Mouse (Mus musculus) neural tube, embryonic 11.5 days (tissue): ENCODE data around the gene Llph. TPM values are rescaled to one million over a fixed set of nuclear protein-coding genes. Genes with fewer than 3 reads are reported as not detected.

ENCODE experiments used
- ATAC-seq: fragments of 200-750 bp; cut with Nextera tagmentation; 2 replicates; pipeline ENCODE4 v1.8.0; 2017; ENCODE audit warnings: moderate number of reproducible peaks, mild to moderate bottlenecking, moderate TSS enrichment, moderate library complexity; ENCODE audit not compliant: insufficient read depth, low FRiP score, low TSS enrichment
- DNase-seq: peaks from one replicate; pipeline ENCODE4 v3.0.0-alpha.2; 2015; ENCODE audit warnings: low spot score
- H3K27ac ChIP-seq: fragments of 300-500 bp; sonication (generic); 2 replicates; pipeline ENCODE4 v1.5.1; 2014; ENCODE audit warnings: low read depth, mild to moderate bottlenecking, low read length
- H3K27me3 ChIP-seq: fragments of 300-500 bp; sonication (generic); 2 replicates; pipeline ENCODE4 v1.6.1; 2014; ENCODE audit warnings: mild to moderate bottlenecking, low read length, mixed read lengths; ENCODE audit not compliant: control insufficient read depth, insufficient read depth
- H3K36me3 ChIP-seq: fragments of 300-500 bp; sonication (generic); 2 replicates; pipeline ENCODE4 v1.6.1; 2014; ENCODE audit warnings: mild to moderate bottlenecking, low read length, moderate library complexity, mixed read lengths; ENCODE audit not compliant: control insufficient read depth, insufficient read depth
- H3K4me1 ChIP-seq: fragments of 300-500 bp; sonication (generic); 2 replicates; pipeline ENCODE4 v1.6.1; 2014; ENCODE audit warnings: low read length, mixed read lengths; ENCODE audit not compliant: control insufficient read depth, insufficient read depth
- H3K4me2 ChIP-seq: fragments of 300-500 bp; sonication (generic); 2 replicates; pipeline ENCODE4 v1.6.1; 2014; ENCODE audit warnings: low read depth, mild to moderate bottlenecking, moderate library complexity
- H3K4me3 ChIP-seq: fragments of 300-500 bp; sonication (generic); 2 replicates; pipeline ENCODE4 v1.5.1; 2014; ENCODE audit warnings: low read depth, low read length
- H3K9ac ChIP-seq: fragments of 300-500 bp; sonication (generic); 2 replicates; pipeline ENCODE4 v1.6.1; 2014; ENCODE audit warnings: mild to moderate bottlenecking, low read length
- H3K9me3 ChIP-seq: fragments of 300-500 bp; sonication (generic); 2 replicates; pipeline ENCODE4 v1.6.1; 2016; ENCODE audit warnings: low read length; ENCODE audit not compliant: control insufficient read depth
- WGBS: fragments of 180-500 bp; shearing (Covaris S2); extraction: QIAGEN DNeasy Blood & Tissue Kit; methylation state at CpG from one replicate; pipeline ENCODE4 v1.1.7; 2014; 5-methylcytosine and 5-hydroxymethylcytosine counted together
- polyA plus RNA-seq: library from polyadenylated mRNA; unstranded; fragments of >200 nt; fragmentation: Nextera tagmentation; extraction: Ambion mirVana; gene quantifications from 2 replicates; pipeline ENCODE4 v1.2.1, GENCODE M21; 2014

Llph gene
- polyA plus RNA-seq, 1 experiment from 2014 or later = 61.1 TPM

DNA sequence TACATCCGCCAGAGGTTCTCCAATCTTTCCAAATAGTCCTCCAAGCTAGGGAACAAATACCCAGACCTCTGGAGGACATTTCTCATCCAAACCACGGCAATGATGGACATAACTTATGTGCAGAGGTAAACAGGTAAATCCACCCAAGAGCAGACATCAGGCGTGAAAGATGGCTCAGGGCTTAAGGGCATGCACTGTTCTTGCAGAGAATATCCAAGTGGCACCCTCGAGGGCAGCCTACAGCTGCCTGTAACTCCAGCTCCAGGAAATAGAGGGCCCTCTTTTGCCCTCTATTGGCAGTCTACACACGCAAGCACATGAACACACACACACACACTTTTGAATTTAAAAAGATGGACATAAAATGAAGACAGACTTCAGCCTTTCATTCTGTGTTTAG, 54.8 kb downstream of the Llph start:
- no peak overlapping the region for H3K4me2 ChIP-seq
- no peak overlapping the region for H3K4me3 ChIP-seq
- no peaks in the 10 kb centered on the region for H3K9me3 ChIP-seq
- DNase-seq (no peak), ATAC-seq (no peak)
- H3K27ac ChIP-seq = no peak overlapping the region
- H3K4me1 ChIP-seq = no peaks in the 10 kb centered on the region
- no peaks in the 10 kb centered on the region for H3K27me3 ChIP-seq
- H3K36me3 ChIP-seq = no peaks in the 10 kb centered on the region
- WGBS = 82% methylated on average over 5 of the region's 5 CpGs
- H3K9ac ChIP-seq = no peak overlapping the region

Other genes with a start within 250 kb of the Llph start
- 3.2 and 3.9 TPM in 2 replicates for gene Helb, start 114.1 kb upstream of the Llph start, polyA plus RNA-seq
- 85.4 and 87.7 TPM in 2 replicates for gene Tmbim4, start 25.5 kb upstream of the Llph start, polyA plus RNA-seq
- 0.58 and 1.2 TPM in 2 replicates for gene Irak3, start 24.9 kb upstream of the Llph start, polyA plus RNA-seq
- 49.7 and 65.5 TPM in 2 replicates for gene Hmga2, start 249.4 kb downstream of the Llph start, polyA plus RNA-seq